Mouse (Mus musculus) monocyte, adult 59 days (primary cell): ENCODE results near the gene Dact1. TPM values are rescaled to one million over a fixed set of nuclear protein-coding genes. Genes with fewer than 3 reads are reported as not detected.

Source experiments
- total RNA-seq, 2 experiments: library from RNA; stranded (reverse); gene quantifications; one replicate each; pipeline ENCODE4 v1.2.4; 2023

Gene Dact1
- total RNA-seq, result under 1 TPM; 0.89 to 0.91 TPM

GRCm38 (mm10) chr12:71309581-71310067 is at the start of gene Dact1:
TSS of gene Dact1 (plus strand) at chr12:71309884.

Other genes with a start within 250 kb of the Dact1 start
- not detected for gene Tomm20l, start 198.5 kb upstream of the Dact1 start, total RNA-seq
- gene Timm9, start 173.2 kb upstream of the Dact1 start, total RNA-seq, result 10 to 100 TPM; 13.6 to 15.4 TPM
- gene 2700049A03Rik, start 173.0 kb upstream of the Dact1 start, total RNA-seq, result 1 to 10 TPM; 5.2 to 7.0 TPM